Mouse (Mus musculus): ENCODE measurements around the gene Mmab. TPM values are rescaled to one million over a fixed set of nuclear protein-coding genes. Genes with fewer than 3 reads are reported as not detected.

The Mmab gene
- polyA plus RNA-seq, 1 experiment from 2014 or later, result 34.1 TPM

- Histone ChIP-seq H3K36me3 (peaks cover 65% of the 10 kb centered on the region), H3K4me1 (peaks cover 21% of the 10 kb centered on the region), H3K27me3 (ENCODE audit: low read depth, poor library complexity, severe bottlenecking) (no peaks in the 10 kb centered on the region), H3K9me3 (replicated peaks) (no peaks in the 10 kb centered on the region), H3K4me3 (no peak overlapping the region), H3K27ac (replicated peaks) (no peak overlapping the region)
- no peak for DNase-seq (ENCODE audit: low spot score)
- WGBS, result 93% methylated on average over 8 of the region's 8 CpGs
Observed at GRCm38 (mm10) chr5:114384448-114384847, 59.4 kb downstream of the Mmab start.

- H3K36me3 ChIP-seq, result peaks cover 54% of the 10 kb centered on the region
- DNase-seq (ENCODE audit: low spot score), result peak; percentile 50
- WGBS, result 84% methylated on average over 9 of the region's 9 CpGs
Observed at GRCm38 (mm10) chr5:114383184-114383904, 60.5 kb downstream of the Mmab start.

More at GRCm38 (mm10) chr5:114383184-114383904, 60.5 kb downstream of the Mmab start:
- no peaks in the 10 kb centered on the region for H3K27me3 ChIP-seq (ENCODE audit: low read depth, poor library complexity, severe bottlenecking)
- H3K27ac ChIP-seq (replicated peaks), result no peak overlapping the region
- peaks cover 32% of the 10 kb centered on the region for H3K4me1 ChIP-seq
- H3K4me3 ChIP-seq, result no peak overlapping the region
- H3K9me3 ChIP-seq (replicated peaks), result no peaks in the 10 kb centered on the region

Small RNA genes lying within 50 kb of the gene (microRNA-seq; reads per million reads assigned to microRNA genes)
- not detected for gene Mir7027

Other genes starting within 250 kb of the Mmab start
- gene Foxn4, start 170.3 kb downstream of the Mmab start, polyA plus RNA-seq (2016; fragmentation: Nextera tagmentation; extraction: Ambion mirVana), result 7.2 and 11.1 TPM in 2 replicates
- 0.57 and 0.75 TPM in 2 replicates for gene Myo1h, start 154.9 kb downstream of the Mmab start, polyA plus RNA-seq (2016; fragmentation: Nextera tagmentation; extraction: Ambion mirVana)
- gene Kctd10, start 63.6 kb downstream of the Mmab start, polyA plus RNA-seq (2016; fragmentation: Nextera tagmentation; extraction: Ambion mirVana), result 103 and 114 TPM in 2 replicates
- 49.8 and 56.9 TPM in 2 replicates for gene Ube3b, start 63.5 kb downstream of the Mmab start, polyA plus RNA-seq (2016; fragmentation: Nextera tagmentation; extraction: Ambion mirVana)
- gene Mvk, start 209 bp upstream of the Mmab start, polyA plus RNA-seq (2016; fragmentation: Nextera tagmentation; extraction: Ambion mirVana), result 62.3 and 65.2 TPM in 2 replicates
- gene Fam222a, start 124.0 kb upstream of the Mmab start, polyA plus RNA-seq (2016; fragmentation: Nextera tagmentation; extraction: Ambion mirVana), result 4.0 and 5.1 TPM in 2 replicates
- gene Trpv4, start 214.4 kb upstream of the Mmab start, polyA plus RNA-seq (2016; fragmentation: Nextera tagmentation; extraction: Ambion mirVana), result 0.12 and 0.27 TPM in 2 replicates
- 81.8 and 83.0 TPM in 2 replicates for gene Gltp, start 246.9 kb upstream of the Mmab start, polyA plus RNA-seq (2016; fragmentation: Nextera tagmentation; extraction: Ambion mirVana)